Mouse (Mus musculus) forebrain, embryonic 12.5 days (tissue): ENCODE measurements around the gene Adam1a. TPM values are rescaled to one million over a fixed set of nuclear protein-coding genes. Genes with fewer than 3 reads are reported as not detected.

Experiments used
- ATAC-seq: fragments of 200-750 bp; cut with Nextera tagmentation; 2 replicates; pipeline ENCODE4 v1.8.0; 2017; ENCODE audit warnings: moderate TSS enrichment; ENCODE audit not compliant: low FRiP score
- H3K27ac ChIP-seq: fragments of 300-500 bp; sonication (generic); 2 replicates; pipeline ENCODE4 v1.5.1; 2016; ENCODE audit warnings: mild to moderate bottlenecking
- H3K27me3 ChIP-seq: fragments of 300-500 bp; sonication (generic); 2 replicates; pipeline ENCODE4 v1.6.1; 2016; ENCODE audit warnings: mild to moderate bottlenecking
- H3K36me3 ChIP-seq: fragments of 300-500 bp; sonication (generic); replicated peaks from 2 replicates; pipeline ENCODE4 v1.6.1; 2016; ENCODE audit warnings: mild to moderate bottlenecking
- H3K4me1 ChIP-seq: fragments of 300-500 bp; sonication (generic); 2 replicates; pipeline ENCODE4 v1.6.1; 2016
- H3K4me2 ChIP-seq: fragments of 300-500 bp; sonication (generic); 2 replicates; pipeline ENCODE4 v1.6.1; 2016; ENCODE audit warnings: mild to moderate bottlenecking, moderate library complexity
- H3K4me3 ChIP-seq: fragments of 300-500 bp; sonication (generic); replicated peaks from 2 replicates; pipeline ENCODE4 v1.5.1; 2016; ENCODE audit warnings: mild to moderate bottlenecking
- H3K9ac ChIP-seq: fragments of 300-500 bp; sonication (generic); 2 replicates; pipeline ENCODE4 v1.6.1; 2016; ENCODE audit warnings: mild to moderate bottlenecking
- H3K9me3 ChIP-seq: fragments of 300-500 bp; sonication (generic); 2 replicates; pipeline ENCODE4 v1.6.1; 2016
- WGBS: fragments of 180-500 bp; shearing (Covaris S2); methylation state at CpG from one replicate; pipeline ENCODE4 v1.1.7; 2016; 5-methylcytosine and 5-hydroxymethylcytosine counted together
- polyA plus RNA-seq: library from polyadenylated mRNA; unstranded; fragments of >200 nt; fragmentation: Nextera tagmentation; extraction: Ambion mirVana; gene quantifications from 2 replicates; pipeline ENCODE4 v1.2.1, GENCODE M21; 2016

Adam1a gene
- polyA plus RNA-seq, 1 experiment from 2014 or later, result 3.7 TPM

- Histone ChIP-seq H3K9me3 (no peaks in the 10 kb centered on the region), H3K9ac (no peak overlapping the region), H3K27me3 (no peaks in the 10 kb centered on the region), H3K4me2 (no peak overlapping the region), H3K4me3 (no peak overlapping the region), H3K27ac (no peak overlapping the region), H3K4me1 (no peaks in the 10 kb centered on the region; the same call in 1 of the 2 replicates), H3K36me3 (peaks cover 9% of the 10 kb centered on the region)
- no peak for ATAC-seq
- WGBS, result 60% methylated on average over 12 of the region's 12 CpGs
Observed at GRCm38 (mm10) chr5:121583765-121584501, 38.7 kb upstream of the Adam1a start.

GRCm38 (mm10) chr5:121581945-121582344 lies 36.7 kb upstream of the Adam1a start:
- H3K4me3 ChIP-seq, result no peak overlapping the region

GRCm38 (mm10) chr5:121576927-121577488 lies 31.7 kb upstream of the Adam1a start:
- no peak for ATAC-seq
- Histone ChIP-seq H3K4me3 (no peak overlapping the region), H3K36me3 (peaks cover 19% of the 10 kb centered on the region), H3K9ac (no peak overlapping the region), H3K27me3 (no peaks in the 10 kb centered on the region), H3K4me1 (no peaks in the 10 kb centered on the region), H3K9me3 (no peaks in the 10 kb centered on the region), H3K4me2 (no peak overlapping the region), H3K27ac (no peak overlapping the region)
- 94% methylated on average over 11 of the region's 11 CpGs for WGBS

More at GRCm38 (mm10) chr5:121581945-121582344, 36.7 kb upstream of the Adam1a start:
- Histone ChIP-seq H3K9ac (no peak overlapping the region), H3K4me2 (no peak overlapping the region), H3K27me3 (no peaks in the 10 kb centered on the region), H3K4me1 (no peaks in the 10 kb centered on the region; the same call in 1 of the 2 replicates), H3K36me3 (peaks cover 9% of the 10 kb centered on the region), H3K9me3 (no peaks in the 10 kb centered on the region), H3K27ac (no peak overlapping the region)
- ATAC-seq, result no peak
- 92% methylated on average over 8 of the region's 8 CpGs for WGBS

GRCm38 (mm10) chr5:121575867-121576266 lies 30.6 kb upstream of the Adam1a start:
- H3K9ac ChIP-seq, result no peak overlapping the region
- no peak overlapping the region for H3K27ac ChIP-seq
- 97% methylated on average over 11 of the region's 11 CpGs for WGBS
- H3K4me2 ChIP-seq, result no peak overlapping the region
- no peaks in the 10 kb centered on the region for H3K9me3 ChIP-seq
- ATAC-seq, result no peak
- H3K4me1 ChIP-seq, result no peaks in the 10 kb centered on the region
- no peak overlapping the region for H3K4me3 ChIP-seq
- peaks cover 19% of the 10 kb centered on the region for H3K36me3 ChIP-seq
- no peaks in the 10 kb centered on the region for H3K27me3 ChIP-seq

- no peaks in the 10 kb centered on the region for H3K27me3 ChIP-seq
- H3K4me3 ChIP-seq, result no peak overlapping the region
- no peaks in the 10 kb centered on the region for H3K4me1 ChIP-seq
- H3K27ac ChIP-seq, result no peak overlapping the region
- no peak overlapping the region for H3K9ac ChIP-seq
- ATAC-seq, result no peak
- H3K36me3 ChIP-seq, result peaks cover 16% of the 10 kb centered on the region
- 92% methylated on average over 13 of the region's 13 CpGs for WGBS
- no peaks in the 10 kb centered on the region for H3K9me3 ChIP-seq
- H3K4me2 ChIP-seq, result no peak overlapping the region
Observed at GRCm38 (mm10) chr5:121574145-121574544, 28.9 kb upstream of the Adam1a start.

GRCm38 (mm10) chr5:121570787-121571186 lies 25.5 kb upstream of the Adam1a start:
- Histone ChIP-seq H3K4me1 (no peaks in the 10 kb centered on the region), H3K4me3 (no peak overlapping the region), H3K36me3 (peaks cover 14% of the 10 kb centered on the region), H3K9me3 (no peaks in the 10 kb centered on the region), H3K9ac (no peak overlapping the region), H3K4me2 (no peak overlapping the region), H3K27me3 (no peaks in the 10 kb centered on the region), H3K27ac (no peak overlapping the region)
- WGBS, result 88% methylated on average over 1 of the region's 1 CpGs
- no peak for ATAC-seq

- H3K27ac ChIP-seq, result no peak overlapping the region
- H3K36me3 ChIP-seq, result peaks cover 14% of the 10 kb centered on the region
- WGBS, result 78% methylated on average over 8 of the region's 9 CpGs
- no peak overlapping the region for H3K9ac ChIP-seq
- H3K4me2 ChIP-seq, result no peak overlapping the region
- no peak overlapping the region for H3K4me3 ChIP-seq
- ATAC-seq, result no peak
- H3K4me1 ChIP-seq, result no peaks in the 10 kb centered on the region
- no peaks in the 10 kb centered on the region for H3K9me3 ChIP-seq
- no peaks in the 10 kb centered on the region for H3K27me3 ChIP-seq
Observed at GRCm38 (mm10) chr5:121569881-121570420, 24.7 kb upstream of the Adam1a start.

GRCm38 (mm10) chr5:121566035-121566681 lies 20.9 kb upstream of the Adam1a start:
- H3K9ac ChIP-seq, result no peak overlapping the region
- no peak for ATAC-seq
- 94% methylated on average over 16 of the region's 16 CpGs for WGBS
- H3K36me3 ChIP-seq, result peaks cover 5% of the 10 kb centered on the region
- peaks cover 6% of the 10 kb centered on the region; the same call in 1 of the 2 replicates for H3K4me1 ChIP-seq
- no peak overlapping the region for H3K4me3 ChIP-seq
- no peak overlapping the region for H3K27ac ChIP-seq
- H3K4me2 ChIP-seq, result no peak overlapping the region
- no peaks in the 10 kb centered on the region for H3K27me3 ChIP-seq
- no peaks in the 10 kb centered on the region for H3K9me3 ChIP-seq

GRCm38 (mm10) chr5:121564468-121564895 lies 19.2 kb upstream of the Adam1a start:
- 0 out of 2 replicates have a peak overlapping the region, but pooled peaks have one; percentile 7 for H3K4me3 ChIP-seq

GRCm38 (mm10) chr5:121562436-121562835 lies 17.2 kb upstream of the Adam1a start:
- H3K9me3 ChIP-seq, result no peaks in the 10 kb centered on the region
- H3K36me3 ChIP-seq, result no peaks in the 10 kb centered on the region
- H3K4me1 ChIP-seq, result peaks cover 6% of the 10 kb centered on the region; the same call in 1 of the 2 replicates
- H3K4me3 ChIP-seq, result no peak overlapping the region
- no peak overlapping the region for H3K4me2 ChIP-seq
- H3K9ac ChIP-seq, result no peak overlapping the region
- WGBS, result 86% methylated on average over 3 of the region's 3 CpGs
- no peak for ATAC-seq
- 0 out of 2 replicates have a peak, but pooled peaks cover 5% of the 10 kb centered on the region for H3K27me3 ChIP-seq
- H3K27ac ChIP-seq, result no peak overlapping the region

More at GRCm38 (mm10) chr5:121564468-121564895, 19.2 kb upstream of the Adam1a start:
- Histone ChIP-seq H3K9ac (peak overlapping the region; percentile 25; the same call in 1 of the 2 replicates), H3K4me2 (peak overlapping the region; percentile 36), H3K27ac (no peak overlapping the region), H3K36me3 (no peaks in the 10 kb centered on the region; the same call in none of the 2 replicates), H3K9me3 (no peaks in the 10 kb centered on the region), H3K27me3 (no peaks in the 10 kb centered on the region), H3K4me1 (peaks cover 6% of the 10 kb centered on the region; the same call in 1 of the 2 replicates)
- WGBS, result 11% methylated on average over 11 of the region's 11 CpGs
- 0 out of 2 replicates have a peak, but pooled peaks have one; percentile 63 for ATAC-seq

- no peak for ATAC-seq
- no peaks in the 10 kb centered on the region for H3K36me3 ChIP-seq
- no peak overlapping the region for H3K27ac ChIP-seq
- H3K4me1 ChIP-seq, result peaks cover 12% of the 10 kb centered on the region
- H3K9me3 ChIP-seq, result no peaks in the 10 kb centered on the region
- H3K4me3 ChIP-seq, result no peak overlapping the region
- no peaks in the 10 kb centered on the region; the same call in 1 of the 2 replicates for H3K27me3 ChIP-seq
- H3K4me2 ChIP-seq, result no peak overlapping the region
- no peak overlapping the region for H3K9ac ChIP-seq
- 91% methylated on average over 7 of the region's 7 CpGs for WGBS
Observed at GRCm38 (mm10) chr5:121549196-121549595, 3.9 kb upstream of the Adam1a start.

- H3K27me3 ChIP-seq, result no peaks in the 10 kb centered on the region; the same call in 1 of the 2 replicates
- H3K9ac ChIP-seq, result no peak overlapping the region
- H3K4me2 ChIP-seq, result no peak overlapping the region
- H3K4me3 ChIP-seq, result no peak overlapping the region
- H3K36me3 ChIP-seq, result no peaks in the 10 kb centered on the region
- 89% methylated on average over 3 of the region's 3 CpGs for WGBS
- peaks cover 30% of the 10 kb centered on the region for H3K4me1 ChIP-seq
- no peak for ATAC-seq
- no peak overlapping the region for H3K27ac ChIP-seq
- H3K9me3 ChIP-seq, result no peaks in the 10 kb centered on the region
Observed at GRCm38 (mm10) chr5:121547084-121547483, 1.8 kb upstream of the Adam1a start.
